Mouse (Mus musculus) testis, adult 2 months (tissue): ENCODE measurements around the gene Haghl.
"Not testable (repeated sequence)": the region's sequence is repeated elsewhere in the genome, so short reads cannot be mapped to it uniquely, and the experiment has no call there.

Experiments used
- CTCF ChIP-seq: fragments of 200-500 bp; IDR thresholded peaks from 2 replicates; pipeline ENCODE4 v1.5.1; 2012; ENCODE audit warnings: low read depth, mild to moderate bottlenecking, inconsistent platforms, low read length, moderate library complexity; ENCODE audit not compliant: control insufficient read depth, insufficient read depth, insufficient replicate concordance
- POLR2A ChIP-seq: fragments of 200-500 bp; IDR thresholded peaks from 2 replicates; pipeline ENCODE4 v1.6.1; 2012; ENCODE audit warnings: low read depth, mild to moderate bottlenecking, inconsistent platforms, low read length, moderate library complexity; ENCODE audit not compliant: control insufficient read depth

GRCm38 (mm10) chr17:25807452-25807851 lies 22.0 kb upstream of the Haghl start:
- not testable (repeated sequence) for TF ChIP-seq CTCF, POLR2A
